In genomic region chr8:84471271-84471995, GRCm38 (mm10) we compare ENCODE assay signal across 9 mouse cellular contexts.
DNase-seq lines count a peak whose midpoint lies in the region; ATAC-seq and TF ChIP-seq lines count a peak whose summit lies in the region.
"Had no signal": no experiment of that assay in that cellular context is flagged by ENCODE, and none has a peak within 500 bp of the region (broad histone marks: within the 10 kb centered on the region; RNA-seq: fewer than 3 reads in every experiment).

No protein-coding gene starts in this region.

- no peak for TF ChIP-seq POLR2A in kidney, adult 2 months (IDR thresholded peaks at IDR 0.05; ENCODE audit: low read depth, low read length)

- no peaks in the 10 kb centered on the region for H3K4me1 ChIP-seq in kidney, adult 2 months (ENCODE audit: control insufficient read depth, insufficient read depth, low read length)
- H3K4me1 ChIP-seq in kidney, embryonic 15.5 days: no peaks in the 10 kb centered on the region
- no peaks in the 10 kb centered on the region for H3K4me1 ChIP-seq in kidney, postnatal 0 days (replicated peaks; ENCODE audit: insufficient read depth, low read length)
- H3K4me1 ChIP-seq: stomach, embryonic 15.5 days had no signal

- no peak overlapping the region for H3K4me2 ChIP-seq in kidney, embryonic 15.5 days
- no peak overlapping the region for H3K4me2 ChIP-seq in kidney, postnatal 0 days (ENCODE audit: low read length)
- H3K4me2 ChIP-seq: stomach, embryonic 15.5 days had no signal

- no peaks in the 10 kb centered on the region for H3K27me3 ChIP-seq in kidney, adult 2 months (replicated peaks; ENCODE audit: control insufficient read depth, insufficient read depth, low read length)
- no peaks in the 10 kb centered on the region for H3K27me3 ChIP-seq in kidney, embryonic 15.5 days
- no peaks in the 10 kb centered on the region for H3K27me3 ChIP-seq in kidney, postnatal 0 days (ENCODE audit: insufficient read depth, low read length)
- H3K27me3 ChIP-seq: stomach, embryonic 15.5 days had no signal

- no peak overlapping the region for H3K9ac ChIP-seq in kidney, embryonic 15.5 days
- no peak overlapping the region for H3K9ac ChIP-seq in kidney, postnatal 0 days (ENCODE audit: low read depth, low read length)
- H3K9ac ChIP-seq: stomach, embryonic 15.5 days had no signal

- 44% methylated on average over 9 of the region's 9 CpGs for WGBS in kidney, adult 2 months
- 50% methylated on average over 9 of the region's 9 CpGs for WGBS in kidney, embryonic 15.5 days
- 49% methylated on average over 9 of the region's 9 CpGs for WGBS in kidney, postnatal 0 days

- peak; percentile 23 for DNase-seq in kidney, adult 2 months
- peak; percentile 31 for DNase-seq in WW6 (ENCODE audit: low read depth, low spot score)
- DNase-seq in cerebellum, postnatal 25 days: peak; percentile 72 to 83
- peak; percentile 80 for DNase-seq in kidney, postnatal 0 days (ENCODE audit: low spot score)
- peak; percentile 79 for DNase-seq in neural tube, embryonic 10.5 days (ENCODE audit: extremely low spot score, low spot score)
- no peak for DNase-seq in frontal cortex, postnatal 10 days (ENCODE audit: low spot score in 2 of 2)
- DNase-seq in layer of hippocampus, postnatal 14 days (ENCODE audit: low spot score in 2 of 2): no peak

- no peaks in the 10 kb centered on the region for H3K36me3 ChIP-seq in kidney, adult 2 months (ENCODE audit: control insufficient read depth, insufficient read depth, low read length)
- H3K36me3 ChIP-seq in kidney, embryonic 15.5 days: no peaks in the 10 kb centered on the region
- no peaks in the 10 kb centered on the region for H3K36me3 ChIP-seq in kidney, postnatal 0 days (ENCODE audit: insufficient read depth, low read length)
- H3K36me3 ChIP-seq: stomach, embryonic 15.5 days had no signal

- ATAC-seq in kidney, embryonic 15.5 days (replicated peaks; ENCODE audit: low FRiP score): no peak
- ATAC-seq in kidney, postnatal 0 days (replicated peaks; ENCODE audit: low FRiP score, low read depth): no peak

- no peaks in the 10 kb centered on the region for H3K9me3 ChIP-seq in kidney, embryonic 15.5 days (replicated peaks)
- no peaks in the 10 kb centered on the region for H3K9me3 ChIP-seq in kidney, postnatal 0 days (replicated peaks; ENCODE audit: low read length)
- H3K9me3 ChIP-seq: stomach, embryonic 15.5 days had no signal

- no peak overlapping the region for H3K27ac ChIP-seq in kidney, adult 2 months (ENCODE audit: insufficient read depth, low read depth, low read length)
- H3K27ac ChIP-seq in kidney, embryonic 15.5 days: no peak overlapping the region
- no peak overlapping the region for H3K27ac ChIP-seq in kidney, postnatal 0 days
- H3K27ac ChIP-seq: stomach, embryonic 15.5 days had no signal

- H3K4me3 ChIP-seq in kidney, adult 2 months (ENCODE audit: insufficient read depth, low read depth, low read length): no peak overlapping the region
- no peak overlapping the region for H3K4me3 ChIP-seq in kidney, embryonic 15.5 days (replicated peaks)
- no peak overlapping the region for H3K4me3 ChIP-seq in kidney, postnatal 0 days (replicated peaks; ENCODE audit: low read depth, low read length)
- H3K4me3 ChIP-seq: stomach, embryonic 15.5 days had no signal

- TF ChIP-seq CTCF in kidney, adult 2 months (conservative IDR thresholded peaks at IDR 0.05; ENCODE audit: insufficient read depth, insufficient read length, low read depth, low read length): no peak
- TF ChIP-seq CTCF in kidney, postnatal 0 days (IDR thresholded peaks at IDR 0.05; ENCODE audit: low read depth): no peak

Comparison
In these comparisons a context has a peak if more than half of its experiments do, and no peak if none do; other contexts are left out.
1. DNase-seq: peak in kidney, adult 2 months (single experiment), WW6 (single experiment), cerebellum, postnatal 25 days (2 of 2), kidney, postnatal 0 days (single experiment) and neural tube, embryonic 10.5 days (single experiment); none in frontal cortex, postnatal 10 days (0 of 2) and layer of hippocampus, postnatal 14 days (0 of 2).